Mouse (Mus musculus) ovary, postnatal 36 days (tissue): ENCODE results near the gene Xpa.
"Not testable (repeated sequence)": the region's sequence is repeated elsewhere in the genome, so short reads cannot be mapped to it uniquely, and the experiment has no call there.

Source experiments
- DNase-seq: peaks from one replicate; pipeline ENCODE4 v3.0.0; 2022; ENCODE audit warnings: low spot score, mixed read lengths

Gene Xpa

DNA sequence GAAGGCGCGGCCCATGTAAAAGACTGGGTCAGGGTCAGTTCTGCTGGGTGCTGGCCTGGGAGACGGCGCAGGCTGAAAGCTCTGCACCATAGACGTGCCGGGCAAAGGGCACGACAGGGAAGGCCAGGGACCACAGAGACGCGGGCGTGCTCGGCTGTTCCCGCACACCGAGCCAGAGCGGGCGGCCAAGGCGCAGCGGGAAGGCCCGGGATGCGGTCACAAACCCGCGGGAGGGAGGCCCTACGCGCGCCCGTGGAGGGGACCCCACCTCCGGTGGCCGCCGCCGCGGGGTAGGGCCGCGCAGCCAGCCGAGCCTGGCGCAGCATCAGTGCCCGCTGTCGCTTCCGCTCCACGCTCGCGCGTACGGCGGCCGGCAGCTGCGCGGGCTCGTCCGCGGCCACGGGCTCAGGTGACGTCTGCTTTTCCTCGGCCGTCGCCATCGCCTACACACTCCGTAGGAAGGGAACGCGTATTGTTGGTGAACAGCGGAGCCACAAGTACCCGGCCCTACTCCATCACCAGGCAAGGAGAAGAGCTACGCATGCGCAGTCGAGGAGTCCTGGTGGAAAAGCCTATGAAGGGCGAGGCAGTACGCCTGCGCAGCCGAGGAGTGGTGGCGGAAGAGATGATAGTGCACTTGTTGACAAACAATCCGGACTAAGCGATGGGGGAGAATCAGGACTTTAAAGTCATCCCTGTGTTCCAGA lies at the start of gene Xpa:
Xpa (minus strand) TSS at position 531 of the 707 bp plus-strand sequence.
- peak; percentile 92 for DNase-seq

- DNase-seq: no peak
Observed at GRCm38 (mm10) chr4:46235871-46236270, 39.8 kb upstream of the Xpa start.

DNA sequence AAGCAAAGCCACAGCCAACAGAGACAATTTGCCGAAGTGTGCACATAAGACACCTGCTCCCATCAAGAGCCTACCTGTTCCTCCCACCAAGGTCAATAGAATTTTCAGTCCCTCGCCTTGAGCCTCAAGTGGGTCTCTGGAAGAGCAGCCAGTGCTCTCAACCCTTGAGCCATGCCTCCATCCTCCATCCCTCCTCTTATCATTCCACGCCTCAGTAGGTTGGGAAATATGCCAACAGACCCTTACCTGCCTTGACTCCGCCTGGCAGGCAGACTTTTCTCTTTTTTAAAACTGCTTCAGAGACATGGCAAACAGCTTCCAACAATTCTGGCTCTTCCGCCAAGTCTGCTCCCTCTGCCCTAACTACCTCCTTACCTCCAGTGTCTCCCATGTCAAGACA lies 38.6 kb upstream of the Xpa start:
- no peak for DNase-seq

- no peak for DNase-seq
Observed at GRCm38 (mm10) chr4:46226972-46227535, 30.9 kb upstream of the Xpa start.

- no peak for DNase-seq
Observed at GRCm38 (mm10) chr4:46221090-46221489, 25.0 kb upstream of the Xpa start.

GRCm38 (mm10) chr4:46202562-46203126 lies 6.5 kb upstream of the Xpa start:
- DNase-seq: peak; percentile 6

GRCm38 (mm10) chr4:46201834-46202561 lies 5.9 kb upstream of the Xpa start:
- DNase-seq: peak; percentile 28

DNA sequence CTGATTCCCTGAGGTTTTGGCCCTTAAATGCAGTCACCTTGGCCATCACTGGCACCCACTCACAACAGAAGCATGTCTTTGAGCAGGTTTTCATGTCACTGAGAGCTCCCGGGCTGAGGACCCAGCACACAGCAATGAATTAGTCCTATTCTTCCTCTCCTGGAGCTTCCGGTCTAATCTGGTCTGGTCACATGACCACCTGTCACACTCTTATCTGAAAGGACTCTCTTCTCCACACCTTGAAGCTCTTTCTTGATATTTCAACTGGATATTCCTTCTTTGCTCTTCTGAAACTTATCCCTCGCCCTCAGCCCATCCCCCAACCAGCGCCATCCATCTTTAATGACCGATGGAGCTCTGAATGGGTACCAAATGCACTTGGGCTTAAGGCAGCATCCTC lies 2.0 kb upstream of the Xpa start:
- DNase-seq: no peak

- no peak for DNase-seq
Observed at GRCm38 (mm10) chr4:46196513-46196912, 402 bp upstream of the Xpa start.

DNA sequence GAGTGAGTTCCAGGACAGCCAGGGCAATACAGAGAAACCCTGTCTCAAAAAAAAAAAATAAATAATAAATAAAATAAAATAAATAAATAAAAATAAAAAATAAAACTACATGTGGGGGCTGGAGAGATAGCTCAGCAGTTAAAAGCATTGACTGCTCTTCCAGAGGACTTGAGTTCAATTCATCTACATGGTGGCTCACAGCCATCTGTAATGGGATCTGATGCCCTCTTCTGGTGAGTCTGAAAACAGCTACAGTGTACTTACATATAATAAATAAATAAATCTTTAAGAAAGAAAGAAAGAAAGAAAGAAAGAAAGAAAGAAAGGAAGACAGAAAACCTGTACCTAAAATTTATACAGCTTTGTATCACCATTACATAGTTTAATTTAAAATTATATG lies 4.1 kb downstream of the Xpa start:
- DNase-seq: not testable (repeated sequence)

DNA sequence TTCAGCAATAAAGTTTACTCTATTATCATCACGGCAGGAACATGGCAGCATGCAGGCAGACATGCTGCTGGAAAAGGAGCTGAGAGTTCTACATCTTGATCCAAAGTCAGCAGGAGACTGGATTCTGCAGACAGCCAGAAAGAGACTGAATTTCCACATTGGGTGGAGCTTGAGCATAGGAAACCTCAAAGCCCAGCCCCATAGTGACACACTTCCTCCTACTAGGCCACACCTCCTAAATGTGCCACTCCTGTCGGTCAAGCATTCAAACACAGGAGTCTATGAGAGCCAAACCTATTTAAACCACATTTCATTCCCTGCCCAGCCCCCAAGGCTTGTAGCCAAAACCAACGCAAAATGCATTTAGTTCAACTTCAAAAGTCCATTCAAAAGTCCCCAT lies 9.6 kb downstream of the Xpa start:
- DNase-seq: no peak

- DNase-seq: no peak
Observed at GRCm38 (mm10) chr4:46185890-46186289, 10.2 kb downstream of the Xpa start.

GRCm38 (mm10) chr4:46185423-46185822 lies 10.7 kb downstream of the Xpa start:
- no peak for DNase-seq

- DNase-seq: no peak
Observed at GRCm38 (mm10) chr4:46182181-46182580, 13.9 kb downstream of the Xpa start.

GRCm38 (mm10) chr4:46181168-46181567 lies 14.9 kb downstream of the Xpa start:
- DNase-seq: no peak

DNA sequence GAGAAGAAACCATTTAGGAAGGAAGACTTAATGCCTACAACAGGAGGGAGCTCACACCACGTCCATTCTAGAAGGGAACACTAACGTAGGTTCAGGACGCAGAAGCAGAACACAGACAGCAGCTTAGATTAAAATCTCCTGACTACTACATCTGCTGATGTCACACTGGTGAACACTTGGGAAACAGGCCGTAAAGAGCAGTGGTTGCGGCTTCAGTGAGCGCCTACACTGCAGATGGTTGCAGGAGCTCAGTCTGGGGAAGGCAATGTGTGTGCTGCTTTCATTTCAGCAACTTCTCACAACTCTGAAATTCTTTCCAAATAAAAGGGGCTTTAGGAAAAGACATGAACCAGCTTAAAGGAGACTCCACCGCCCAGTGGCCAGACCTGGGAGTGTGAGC lies 18.6 kb downstream of the Xpa start:
- no peak for DNase-seq

DNA sequence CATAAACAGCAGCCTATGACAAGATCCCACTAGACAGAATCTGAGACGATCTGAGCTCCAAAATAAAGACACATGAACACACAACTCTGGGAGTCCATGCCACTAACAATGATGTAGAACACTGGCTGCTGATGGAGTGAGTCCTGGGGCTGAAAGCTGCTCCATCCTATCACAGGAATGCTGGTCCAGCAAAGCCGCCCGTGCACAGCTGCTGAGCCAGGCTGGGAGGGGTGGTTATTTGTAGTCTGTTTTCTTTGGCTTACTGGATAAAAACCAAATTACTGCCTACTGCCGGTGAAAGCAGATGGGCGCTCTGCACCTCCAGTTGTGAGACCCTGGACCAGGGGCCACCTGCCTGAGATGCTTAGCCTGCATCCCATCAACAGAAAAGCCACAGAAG lies 19.1 kb downstream of the Xpa start:
- DNase-seq: no peak

DNA sequence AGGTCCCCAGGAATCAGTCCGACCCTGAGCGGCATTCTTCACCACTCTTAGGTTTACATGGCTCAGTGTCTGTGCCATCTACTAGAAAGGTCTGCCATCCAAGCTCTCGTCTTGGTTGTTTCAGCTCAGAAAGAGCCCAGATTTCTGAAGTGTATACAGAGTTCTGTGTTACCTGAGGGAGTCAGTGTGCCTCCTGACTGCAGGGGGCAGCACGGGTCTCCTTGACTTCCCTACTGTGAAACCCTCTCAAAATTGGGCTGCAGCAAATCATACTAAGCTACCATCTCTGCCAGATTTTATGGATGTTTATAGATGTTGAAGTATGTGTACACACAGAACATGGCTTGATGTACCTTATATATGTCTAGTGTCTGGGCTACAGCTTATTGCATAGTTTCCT lies 19.8 kb downstream of the Xpa start:
- DNase-seq: no peak

- DNase-seq: no peak
Observed at GRCm38 (mm10) chr4:46171761-46172160, 24.4 kb downstream of the Xpa start.

GRCm38 (mm10) chr4:46165831-46166230 lies 30.3 kb downstream of the Xpa start:
- DNase-seq: no peak

DNA sequence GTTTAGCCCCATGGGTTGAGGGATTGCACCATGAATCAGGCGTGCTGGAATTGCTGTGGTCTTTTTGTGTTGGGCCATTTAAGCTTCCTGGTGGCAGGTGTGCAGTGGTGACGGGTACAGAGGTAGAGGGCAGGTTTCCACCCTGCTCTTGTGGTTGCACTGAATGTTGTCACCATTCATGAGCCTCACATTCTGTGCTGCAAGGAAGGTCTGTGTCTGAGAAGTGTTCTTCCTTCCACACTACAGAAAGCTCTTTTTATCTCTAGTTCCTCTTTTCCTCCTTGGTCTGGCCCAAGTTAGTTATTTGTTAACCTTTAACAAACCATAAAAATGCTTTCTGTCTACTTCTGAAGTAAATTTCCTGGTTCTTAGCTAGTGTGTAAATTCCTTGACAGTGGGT lies 32.1 kb downstream of the Xpa start:
- DNase-seq: no peak

GRCm38 (mm10) chr4:46151903-46152544 lies 44.1 kb downstream of the Xpa start:
- DNase-seq: no peak

DNA sequence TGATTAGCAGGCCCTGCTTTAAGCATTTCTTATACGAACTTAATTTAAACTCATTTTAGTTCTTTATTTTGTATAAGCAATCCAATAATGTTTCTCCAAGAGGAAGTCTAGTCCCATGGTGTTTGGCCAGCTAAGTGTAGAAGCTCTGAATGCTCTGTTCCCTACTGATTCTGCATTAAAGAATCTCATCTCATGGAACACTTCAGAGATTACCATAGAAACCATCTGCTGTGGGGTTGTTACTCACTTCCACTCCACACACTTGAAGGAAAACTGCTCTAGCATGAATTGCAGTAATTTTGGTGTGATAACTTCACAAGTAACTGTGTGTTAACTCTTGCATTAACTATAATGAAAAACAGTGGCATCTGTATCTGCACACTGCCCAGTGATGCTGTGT lies 49.2 kb downstream of the Xpa start:
- DNase-seq: no peak
